Mouse (Mus musculus): ENCODE data around the gene Ptdss2.

- no peak for TF ChIP-seq POLR2A (IDR thresholded peaks at IDR 0.05; ENCODE audit: borderline replicate concordance, extremely low read depth, low read depth, low read length)
- no peak for TF ChIP-seq CTCF (IDR thresholded peaks at IDR 0.05; ENCODE audit: insufficient read depth, low read length)
These were observed 73.6 kb downstream of the Ptdss2 start for GRCm38 (mm10) chr7:141195754-141196153.

Data from lung, adult 2 months (tissue).